Mouse (Mus musculus): ENCODE measurements around the gene Tnni3.
A peak's percentile ranks its signal among the peaks of the same experiment; 100 is the strongest.

The Tnni3 gene

GRCm38 (mm10) chr7:4499034-4499433 lies 25.0 kb downstream of the Tnni3 start:
- no peak for DNase-seq (ENCODE audit: low spot score in 2 of 2)

GRCm38 (mm10) chr7:4498251-4498650 lies 25.8 kb downstream of the Tnni3 start:
- peak in 1 of 2 experiments; percentile 18 for DNase-seq (ENCODE audit: low spot score in 2 of 2)

GRCm38 (mm10) chr7:4497271-4497903 lies 26.6 kb downstream of the Tnni3 start:
- DNase-seq (ENCODE audit: low spot score in 2 of 2): no peak

GRCm38 (mm10) chr7:4496468-4496867 lies 27.6 kb downstream of the Tnni3 start:
- DNase-seq (ENCODE audit: low spot score in 2 of 2): no peak

- no peak for DNase-seq (ENCODE audit: low spot score in 2 of 2)
These were observed 30.0 kb downstream of the Tnni3 start for GRCm38 (mm10) chr7:4493991-4494390.

GRCm38 (mm10) chr7:4492284-4493224 lies 31.5 kb downstream of the Tnni3 start:
- peak; percentile 43 to 50 for DNase-seq (ENCODE audit: low spot score in 2 of 2)

GRCm38 (mm10) chr7:4491308-4491707 lies 32.7 kb downstream of the Tnni3 start:
- DNase-seq (ENCODE audit: low spot score in 2 of 2): no peak

- DNase-seq (ENCODE audit: low spot score in 2 of 2): no peak
These were observed 41.7 kb downstream of the Tnni3 start for GRCm38 (mm10) chr7:4482281-4482680.

- DNase-seq (ENCODE audit: low spot score in 2 of 2): no peak
These were observed 44.4 kb downstream of the Tnni3 start for GRCm38 (mm10) chr7:4479674-4480073.

GRCm38 (mm10) chr7:4478796-4479291 lies 45.2 kb downstream of the Tnni3 start:
- no peak for DNase-seq (ENCODE audit: low spot score in 2 of 2)

GRCm38 (mm10) chr7:4478021-4478795 lies 45.8 kb downstream of the Tnni3 start:
- peak; percentile 21 to 26 for DNase-seq (ENCODE audit: low spot score in 2 of 2)

- DNase-seq (ENCODE audit: low spot score in 2 of 2): no peak
These were observed 50.1 kb downstream of the Tnni3 start for GRCm38 (mm10) chr7:4473940-4474339.

- DNase-seq (ENCODE audit: low spot score in 2 of 2): peak; percentile 22 to 27
These were observed 52.9 kb downstream of the Tnni3 start for GRCm38 (mm10) chr7:4471179-4471555.

GRCm38 (mm10) chr7:4470275-4471178 lies 53.5 kb downstream of the Tnni3 start:
- no peak for DNase-seq (ENCODE audit: low spot score in 2 of 2)

All from spleen, postnatal 36 days (tissue).